15 mouse cellular contexts compared by ENCODE assay signal in the genomic region with DNA sequence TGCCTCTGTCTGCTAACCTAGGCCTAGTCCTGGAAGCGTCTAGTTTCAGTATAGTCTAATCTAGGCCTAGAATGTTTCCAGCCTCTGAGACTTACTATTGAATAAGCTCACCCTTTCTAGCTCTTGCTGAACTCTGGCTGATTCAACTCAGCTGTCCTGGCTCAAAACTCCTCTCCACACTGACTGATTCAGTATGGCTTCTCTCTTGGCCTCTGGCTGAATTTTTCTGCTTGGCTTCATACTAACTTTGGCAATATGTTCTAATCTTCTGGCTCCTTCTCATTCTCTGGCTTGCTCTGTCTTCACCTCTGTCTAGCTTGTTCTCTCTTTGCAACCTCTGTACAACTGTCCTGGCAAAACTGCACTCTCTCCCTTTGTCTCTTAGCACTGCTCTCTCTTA. TPM values are rescaled to one million over a fixed set of nuclear protein-coding genes. Genes with fewer than 3 reads are reported as not detected.
DNase-seq lines count a peak whose midpoint lies in the region; ATAC-seq and TF ChIP-seq lines count a peak whose summit lies in the region.
"Had no signal": no experiment of that assay in that cellular context is flagged by ENCODE, and none has a peak within 500 bp of the region (broad histone marks: within the 10 kb centered on the region; RNA-seq: fewer than 3 reads in every experiment).

No protein-coding gene starts in this region.

- peak overlapping the region; percentile 25; the same call in 1 of the 2 replicates for H3K27ac ChIP-seq in kidney, embryonic 15.5 days
- no peak overlapping the region for H3K27ac ChIP-seq in kidney, embryonic 16.5 days (ENCODE audit: low read length)
- peak overlapping the region; percentile 44; the same call in 1 of the 2 replicates for H3K27ac ChIP-seq in embryonic fibroblast, embryonic 13.5 days (ENCODE audit: insufficient read depth, low read length)
- peak overlapping the region; percentile 53 for H3K27ac ChIP-seq in liver, embryonic 16.5 days (ENCODE audit: low read length)
- H3K27ac ChIP-seq: layer of hippocampus, adult 2 months; midbrain, embryonic 15.5 days had no signal

- peak; percentile 86 for DNase-seq in adipocyte (ENCODE audit: low spot score)
- no peak for DNase-seq in adrenal gland, postnatal 14 days
- DNase-seq in cerebellum, adult 18-20 months: no peak
- DNase-seq: adrenal gland, adult 2 months; cerebellum, postnatal 36 days; left cerebral cortex, postnatal 4 days had no signal

- no peaks in the 10 kb centered on the region for H3K27me3 ChIP-seq in kidney, embryonic 15.5 days
- H3K27me3 ChIP-seq in kidney, embryonic 16.5 days (ENCODE audit: insufficient read depth, low read length): no peaks in the 10 kb centered on the region
- H3K27me3 ChIP-seq in liver, embryonic 16.5 days (ENCODE audit: control insufficient read depth, insufficient read depth, low read depth, low read length): no peaks in the 10 kb centered on the region
- H3K27me3 ChIP-seq: midbrain, embryonic 15.5 days; Patski had no signal

- no peak for ATAC-seq in kidney, embryonic 15.5 days (replicated peaks; ENCODE audit: low FRiP score)
- ATAC-seq in kidney, embryonic 16.5 days (ENCODE audit: low FRiP score, low TSS enrichment): no peak
- ATAC-seq in liver, embryonic 16.5 days (ENCODE audit: low read depth): no peak
- ATAC-seq: hindbrain, embryonic 16.5 days; midbrain, embryonic 15.5 days; Patski had no signal

- peaks cover 8% of the 10 kb centered on the region for H3K36me3 ChIP-seq in kidney, embryonic 15.5 days
- 0 out of 2 replicates have a peak, but pooled peaks cover 2% of the 10 kb centered on the region for H3K36me3 ChIP-seq in kidney, embryonic 16.5 days (ENCODE audit: insufficient read depth, low read length)
- H3K36me3 ChIP-seq in liver, embryonic 16.5 days (ENCODE audit: control insufficient read depth, insufficient read depth): no peaks in the 10 kb centered on the region
- H3K36me3 ChIP-seq: midbrain, embryonic 15.5 days had no signal

- no peak overlapping the region for H3K9ac ChIP-seq in kidney, embryonic 15.5 days
- H3K9ac ChIP-seq in kidney, embryonic 16.5 days (replicated peaks; ENCODE audit: low read length): no peak overlapping the region
- no peak overlapping the region for H3K9ac ChIP-seq in liver, embryonic 16.5 days (ENCODE audit: low read depth, low read length)
- H3K9ac ChIP-seq: midbrain, embryonic 15.5 days had no signal

- H3K4me2 ChIP-seq in kidney, embryonic 15.5 days: no peak overlapping the region
- no peak overlapping the region for H3K4me2 ChIP-seq in kidney, embryonic 16.5 days (replicated peaks; ENCODE audit: low read depth, low read length)
- H3K4me2 ChIP-seq in liver, embryonic 16.5 days (ENCODE audit: low read depth, low read length): no peak overlapping the region
- H3K4me2 ChIP-seq: midbrain, embryonic 15.5 days had no signal

- 88% methylated on average over 1 of the region's 1 CpGs for WGBS in kidney, embryonic 15.5 days
- WGBS in kidney, embryonic 16.5 days: 81% methylated on average over 1 of the region's 1 CpGs
- WGBS in liver, embryonic 16.5 days (ENCODE audit: insufficient replicate concordance): 71% methylated on average over 1 of the region's 1 CpGs

- H3K4me1 ChIP-seq in kidney, embryonic 15.5 days: peaks cover 56% of the 10 kb centered on the region
- H3K4me1 ChIP-seq in kidney, embryonic 16.5 days (ENCODE audit: insufficient read depth, low read length): peaks cover 50% of the 10 kb centered on the region
- H3K4me1 ChIP-seq in embryonic fibroblast, embryonic 13.5 days (ENCODE audit: control insufficient read depth, insufficient read depth, low read length): peaks cover 26% of the 10 kb centered on the region
- H3K4me1 ChIP-seq in liver, embryonic 16.5 days (ENCODE audit: control insufficient read depth, low read depth, low read length): peaks cover 19% of the 10 kb centered on the region

- TF ChIP-seq CTCF in embryonic fibroblast, embryonic 13.5 days (IDR thresholded peaks at IDR 0.05; ENCODE audit: borderline replicate concordance, insufficient read depth, low read length): no peak

- TF ChIP-seq POLR2A in embryonic fibroblast, embryonic 13.5 days (IDR thresholded peaks at IDR 0.05; ENCODE audit: low read depth, low read length): no peak

- H3K4me3 ChIP-seq in kidney, embryonic 15.5 days (replicated peaks): no peak overlapping the region
- no peak overlapping the region for H3K4me3 ChIP-seq in kidney, embryonic 16.5 days (ENCODE audit: low read length)
- no peak overlapping the region for H3K4me3 ChIP-seq in embryonic fibroblast, embryonic 13.5 days (ENCODE audit: insufficient read depth, low read length)
- no peak overlapping the region for H3K4me3 ChIP-seq in liver, embryonic 16.5 days (ENCODE audit: low read depth, low read length)
- H3K4me3 ChIP-seq: layer of hippocampus, adult 2 months; midbrain, embryonic 15.5 days had no signal

- no peaks in the 10 kb centered on the region for H3K9me3 ChIP-seq in kidney, embryonic 15.5 days (replicated peaks)
- H3K9me3 ChIP-seq in kidney, embryonic 16.5 days (ENCODE audit: low read length): no peaks in the 10 kb centered on the region
- H3K9me3 ChIP-seq in liver, embryonic 16.5 days (replicated peaks; ENCODE audit: control insufficient read depth, low read length): no peaks in the 10 kb centered on the region
- H3K9me3 ChIP-seq: midbrain, embryonic 15.5 days had no signal

RNA-seq across cellular contexts. Expression of gene Gramd4, which starts 35.7 kb away (rescaled TPM):
- polyA plus RNA-seq in kidney, embryonic 15.5 days (2015; fragmentation: Nextera tagmentation; extraction: Ambion mirVana): 14.1 and 17.4 TPM in 2 replicates
- 12.1 and 14.9 TPM in 2 replicates for polyA plus RNA-seq in kidney, embryonic 16.5 days (2015; fragmentation: Nextera tagmentation; extraction: Ambion mirVana)
- polyA plus RNA-seq in embryonic fibroblast, embryonic 13.5 days (2011; ENCODE audit: insufficient read length, low read depth, missing spikeins): 18.0 and 31.4 TPM in 2 replicates
- 3.4 and 3.5 TPM in 2 replicates for polyA plus RNA-seq in liver, embryonic 16.5 days (2015; fragmentation: Nextera tagmentation; extraction: Ambion mirVana)
- total RNA-seq in adrenal gland, postnatal 14 days (2021): 16.1 and 17.5 TPM in 2 replicates

RNA-seq across cellular contexts. Expression of gene Celsr1, which starts 59.7 kb away (rescaled TPM):
- polyA plus RNA-seq in kidney, embryonic 15.5 days (2015; fragmentation: Nextera tagmentation; extraction: Ambion mirVana): 3.7 and 3.9 TPM in 2 replicates
- polyA plus RNA-seq in kidney, embryonic 16.5 days (2015; fragmentation: Nextera tagmentation; extraction: Ambion mirVana): 3.5 and 3.9 TPM in 2 replicates
- polyA plus RNA-seq in embryonic fibroblast, embryonic 13.5 days (2011; ENCODE audit: insufficient read length, low read depth, missing spikeins): 0.20 and 0.91 TPM in 2 replicates
- 0.02 and 0.09 TPM in 2 replicates for polyA plus RNA-seq in liver, embryonic 16.5 days (2015; fragmentation: Nextera tagmentation; extraction: Ambion mirVana)
- 4.5 and 4.6 TPM in 2 replicates for total RNA-seq in adrenal gland, postnatal 14 days (2021)
- total RNA-seq: CH12.LX had no signal
